Mouse (Mus musculus): ENCODE data around the gene Elmo1.

Gene Elmo1

GRCm38 (mm10) chr13:20094916-20095700 lies 4.7 kb downstream of the Elmo1 start:
- DNase-seq = no peak

GRCm38 (mm10) chr13:20097006-20097617 lies 6.7 kb downstream of the Elmo1 start:
- DNase-seq = no peak

GRCm38 (mm10) chr13:20097934-20098593 lies 7.7 kb downstream of the Elmo1 start:
- no peak for DNase-seq

GRCm38 (mm10) chr13:20098594-20098965 lies 8.2 kb downstream of the Elmo1 start:
- DNase-seq = no peak

GRCm38 (mm10) chr13:20099546-20099945 lies 9.2 kb downstream of the Elmo1 start:
- peak; percentile 58 to 79 for DNase-seq

- no peak for DNase-seq
Observed at GRCm38 (mm10) chr13:20100357-20100756, 10.0 kb downstream of the Elmo1 start.

GRCm38 (mm10) chr13:20101691-20102090 lies 11.3 kb downstream of the Elmo1 start:
- DNase-seq = peak in 1 of 2 experiments; percentile 62

- DNase-seq = no peak
Observed at GRCm38 (mm10) chr13:20104791-20105190, 14.4 kb downstream of the Elmo1 start.

- DNase-seq = no peak
Observed at GRCm38 (mm10) chr13:20105996-20106395, 15.6 kb downstream of the Elmo1 start.

GRCm38 (mm10) chr13:20107953-20108498 lies 17.6 kb downstream of the Elmo1 start:
- DNase-seq = no peak

- no peak for DNase-seq
Observed at GRCm38 (mm10) chr13:20108956-20109355, 18.6 kb downstream of the Elmo1 start.

GRCm38 (mm10) chr13:20109446-20109845 lies 19.1 kb downstream of the Elmo1 start:
- DNase-seq = no peak

GRCm38 (mm10) chr13:20109987-20110680 lies 19.7 kb downstream of the Elmo1 start:
- DNase-seq = no peak

GRCm38 (mm10) chr13:20111256-20111800 lies 20.9 kb downstream of the Elmo1 start:
- no peak for DNase-seq

- no peak for DNase-seq
Observed at GRCm38 (mm10) chr13:20115131-20115907, 24.9 kb downstream of the Elmo1 start.

GRCm38 (mm10) chr13:20116019-20116418 lies 25.6 kb downstream of the Elmo1 start:
- DNase-seq = no peak

- peak in 1 of 2 experiments; percentile 74 for DNase-seq
Observed at GRCm38 (mm10) chr13:20116868-20117510, 26.6 kb downstream of the Elmo1 start.

GRCm38 (mm10) chr13:20117691-20118090 lies 27.3 kb downstream of the Elmo1 start:
- DNase-seq = no peak

- DNase-seq = no peak
Observed at GRCm38 (mm10) chr13:20118909-20119308, 28.5 kb downstream of the Elmo1 start.

GRCm38 (mm10) chr13:20120723-20121122 lies 30.3 kb downstream of the Elmo1 start:
- DNase-seq = peak; percentile 49

GRCm38 (mm10) chr13:20121385-20122043 lies 31.1 kb downstream of the Elmo1 start:
- DNase-seq = peak in 1 of 2 experiments; percentile 46

All from lung, postnatal 4 days (tissue).